ENCODE assay signal across 10 mouse cellular contexts in the genomic region with DNA sequence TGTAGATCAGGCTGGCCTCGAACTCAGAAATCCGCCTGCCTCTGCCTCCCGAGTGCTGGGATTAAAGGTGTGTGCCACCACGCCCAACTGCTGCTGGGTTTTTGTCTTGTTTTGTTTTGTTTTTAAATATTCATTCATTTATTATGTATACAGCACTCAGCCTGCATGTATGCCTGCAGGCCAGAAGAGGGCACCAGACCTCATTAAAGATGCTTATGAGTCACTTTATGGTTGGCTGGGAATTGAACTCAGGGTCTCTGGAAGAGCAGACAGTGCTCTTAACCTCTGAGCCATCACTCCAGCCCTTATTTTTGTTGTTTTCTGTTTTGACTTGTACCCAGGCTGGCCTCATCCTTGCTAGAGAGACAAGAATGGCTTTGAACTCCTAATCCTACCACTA. TPM values are rescaled to one million over a fixed set of nuclear protein-coding genes. Genes with fewer than 3 reads are reported as not detected.
DNase-seq lines count a peak whose midpoint lies in the region; ATAC-seq and TF ChIP-seq lines count a peak whose summit lies in the region.
"Had no signal": no experiment of that assay in that cellular context is flagged by ENCODE, and none has a peak within 500 bp of the region (broad histone marks: within the 10 kb centered on the region; RNA-seq: fewer than 3 reads in every experiment).

No protein-coding gene starts in this region.

- H3K27ac ChIP-seq in kidney, embryonic 15.5 days = no peak overlapping the region
- H3K27ac ChIP-seq in bone marrow, adult 2 months (ENCODE audit: control insufficient read depth, insufficient read depth, low read depth, low read length, poor library complexity) = no peak overlapping the region
- H3K27ac ChIP-seq: heart, embryonic 13.5 days; limb, embryonic 12.5 days; neural tube, embryonic 13.5 days had no signal

- TF ChIP-seq CTCF in E14TG2a.4 (conservative IDR thresholded peaks at IDR 0.05; ENCODE audit: low read length) = peak; percentile 66
- peak; percentile 49 for TF ChIP-seq CTCF in bone marrow, adult 2 months (IDR thresholded peaks at IDR 0.05; ENCODE audit: control insufficient read depth, insufficient read depth, low read length)

- H3K4me2 ChIP-seq in kidney, embryonic 15.5 days = no peak overlapping the region
- H3K4me2 ChIP-seq: heart, embryonic 13.5 days; limb, embryonic 12.5 days; neural tube, embryonic 13.5 days had no signal

- no peak for ATAC-seq in kidney, embryonic 15.5 days (replicated peaks; ENCODE audit: low FRiP score)

- peaks cover 34% of the 10 kb centered on the region for H3K36me3 ChIP-seq in kidney, embryonic 15.5 days
- H3K36me3 ChIP-seq in E14TG2a.4 (ENCODE audit: insufficient read depth, low read length) = peaks cover 44% of the 10 kb centered on the region

- 91% methylated on average over 4 of the region's 4 CpGs for WGBS in kidney, embryonic 15.5 days
- WGBS in bone marrow, adult 2 months = 53% methylated on average over 4 of the region's 4 CpGs

- no peaks in the 10 kb centered on the region for H3K9me3 ChIP-seq in kidney, embryonic 15.5 days (replicated peaks)
- H3K9me3 ChIP-seq in E14TG2a.4 (ENCODE audit: low read length) = no peaks in the 10 kb centered on the region
- H3K9me3 ChIP-seq: heart, embryonic 13.5 days; limb, embryonic 12.5 days; neural tube, embryonic 13.5 days had no signal

- peaks cover 9% of the 10 kb centered on the region for H3K4me1 ChIP-seq in kidney, embryonic 15.5 days
- H3K4me1 ChIP-seq in E14TG2a.4 (replicated peaks; ENCODE audit: low read depth, low read length) = peaks cover 54% of the 10 kb centered on the region
- no peaks in the 10 kb centered on the region; the same call in 1 of the 2 replicates for H3K4me1 ChIP-seq in bone marrow, adult 2 months (ENCODE audit: control insufficient read depth, insufficient read depth, low read length)

- no peak for TF ChIP-seq POLR2A in bone marrow, adult 2 months (IDR thresholded peaks at IDR 0.05; ENCODE audit: borderline replicate concordance, control insufficient read depth, low read depth, low read length)

- H3K4me3 ChIP-seq in kidney, embryonic 15.5 days (replicated peaks) = no peak overlapping the region
- H3K4me3 ChIP-seq in E14TG2a.4 (replicated peaks; ENCODE audit: low read length) = no peak overlapping the region
- no peak overlapping the region for H3K4me3 ChIP-seq in bone marrow, adult 2 months (replicated peaks; ENCODE audit: control insufficient read depth, low read depth, low read length)
- H3K4me3 ChIP-seq: heart, embryonic 13.5 days; limb, embryonic 12.5 days; neural tube, embryonic 13.5 days had no signal

- DNase-seq in kidney, adult 9 months = peak; percentile 33
- DNase-seq in naive thymus-derived CD4-positive, alpha-beta T cell, adult 2 months (ENCODE audit: low read depth) = peak; percentile 65
- DNase-seq in gastrocnemius, adult 8-10 months (ENCODE audit: low spot score in 2 of 2) = no peak
- DNase-seq in left cerebral cortex, adult 18-20 months (ENCODE audit: low spot score in 2 of 2) = no peak

- H3K27me3 ChIP-seq in kidney, embryonic 15.5 days = no peaks in the 10 kb centered on the region
- H3K27me3 ChIP-seq in E14TG2a.4 (ENCODE audit: insufficient read depth, low read length) = no peaks in the 10 kb centered on the region
- H3K27me3 ChIP-seq: heart, embryonic 13.5 days; limb, embryonic 12.5 days; neural tube, embryonic 13.5 days had no signal

- no peak overlapping the region for H3K9ac ChIP-seq in kidney, embryonic 15.5 days
- H3K9ac ChIP-seq: heart, embryonic 13.5 days; limb, embryonic 12.5 days; neural tube, embryonic 13.5 days had no signal

RNA-seq across cellular contexts. Expression of a gene that starts 4.2 kb away (rescaled TPM):
- polyA plus RNA-seq in kidney, embryonic 15.5 days (2015; fragmentation: Nextera tagmentation; extraction: Ambion mirVana) = 10.2 and 11.3 TPM in 2 replicates
- polyA plus RNA-seq in bone marrow, adult 2 months (2011; ENCODE audit: insufficient read depth, insufficient read length, low replicate concordance, missing spikeins) = 6.6 and 10.2 TPM in 2 replicates
- 1 to 10 TPM; 2.0 to 2.8 (median 2.6) TPM for total RNA-seq in gastrocnemius, adult 8-10 months (2022)
- total RNA-seq in left cerebral cortex, adult 18-20 months (2021) = 1 to 10 TPM; 8.3 to 9.3 TPM

RNA-seq across cellular contexts. Expression of a gene that starts 7.9 kb away (rescaled TPM):
- polyA plus RNA-seq in kidney, embryonic 15.5 days (2015; fragmentation: Nextera tagmentation; extraction: Ambion mirVana) = 422 and 424 TPM in 2 replicates
- 69.3 and 91.4 TPM in 2 replicates for polyA plus RNA-seq in bone marrow, adult 2 months (2011; ENCODE audit: insufficient read depth, insufficient read length, low replicate concordance, missing spikeins)
- total RNA-seq in gastrocnemius, adult 8-10 months (2022) = 100 to 1,000 TPM; 183 to 192 (median 187) TPM
- 100 to 1,000 TPM; 176 to 178 TPM for total RNA-seq in left cerebral cortex, adult 18-20 months (2021)

RNA-seq across cellular contexts. Expression of a gene that starts 11.3 kb away (rescaled TPM):
- not detected in 2 replicates for polyA plus RNA-seq in kidney, embryonic 15.5 days (2015; fragmentation: Nextera tagmentation; extraction: Ambion mirVana)
- 0.47 TPM in 1 of 2 replicates, not detected in the other for polyA plus RNA-seq in bone marrow, adult 2 months (2011; ENCODE audit: insufficient read depth, insufficient read length, low replicate concordance, missing spikeins)
- total RNA-seq in gastrocnemius, adult 8-10 months (2022) = not detected
- under 1 TPM in 1 of 2 experiments, not detected in 1; 0.16 TPM for total RNA-seq in left cerebral cortex, adult 18-20 months (2021)

RNA-seq across cellular contexts. Expression of a gene that starts 30.8 kb away (rescaled TPM):
- not detected in 2 replicates for polyA plus RNA-seq in kidney, embryonic 15.5 days (2015; fragmentation: Nextera tagmentation; extraction: Ambion mirVana)
- polyA plus RNA-seq in bone marrow, adult 2 months (2011; ENCODE audit: insufficient read depth, insufficient read length, low replicate concordance, missing spikeins) = not detected in 2 replicates
- not detected for total RNA-seq in gastrocnemius, adult 8-10 months (2022)
- not detected for total RNA-seq in left cerebral cortex, adult 18-20 months (2021)
- polyA plus RNA-seq: heart, embryonic 13.5 days; limb, embryonic 12.5 days; neural tube, embryonic 13.5 days had no signal

RNA-seq across cellular contexts. Expression of a gene that starts 31.2 kb away (rescaled TPM):
- polyA plus RNA-seq in kidney, embryonic 15.5 days (2015; fragmentation: Nextera tagmentation; extraction: Ambion mirVana) = 3.1 and 4.5 TPM in 2 replicates
- 4.1 and 7.0 TPM in 2 replicates for polyA plus RNA-seq in bone marrow, adult 2 months (2011; ENCODE audit: insufficient read depth, insufficient read length, low replicate concordance, missing spikeins)
- under 1 TPM in 2 of 4 experiments, not detected in 2; 0.08 to 0.12 TPM for total RNA-seq in gastrocnemius, adult 8-10 months (2022)
- 1 to 10 TPM; 8.4 to 9.2 TPM for total RNA-seq in left cerebral cortex, adult 18-20 months (2021)

Comparison
In these comparisons a context has a peak if more than half of its experiments do, and no peak if none do; other contexts are left out.
1. DNase-seq: peak in kidney, adult 9 months (single experiment) and naive thymus-derived CD4-positive, alpha-beta T cell, adult 2 months (single experiment); none in gastrocnemius, adult 8-10 months (0 of 2) and left cerebral cortex, adult 18-20 months (0 of 2).